Mouse (Mus musculus): ENCODE results near the gene Zbtb34. TPM values are rescaled to one million over a fixed set of nuclear protein-coding genes. Genes with fewer than 3 reads are reported as not detected.

Zbtb34 gene
- total RNA-seq, 2 experiments from 2014 or later: 2.2 to 10.6 TPM

DNA sequence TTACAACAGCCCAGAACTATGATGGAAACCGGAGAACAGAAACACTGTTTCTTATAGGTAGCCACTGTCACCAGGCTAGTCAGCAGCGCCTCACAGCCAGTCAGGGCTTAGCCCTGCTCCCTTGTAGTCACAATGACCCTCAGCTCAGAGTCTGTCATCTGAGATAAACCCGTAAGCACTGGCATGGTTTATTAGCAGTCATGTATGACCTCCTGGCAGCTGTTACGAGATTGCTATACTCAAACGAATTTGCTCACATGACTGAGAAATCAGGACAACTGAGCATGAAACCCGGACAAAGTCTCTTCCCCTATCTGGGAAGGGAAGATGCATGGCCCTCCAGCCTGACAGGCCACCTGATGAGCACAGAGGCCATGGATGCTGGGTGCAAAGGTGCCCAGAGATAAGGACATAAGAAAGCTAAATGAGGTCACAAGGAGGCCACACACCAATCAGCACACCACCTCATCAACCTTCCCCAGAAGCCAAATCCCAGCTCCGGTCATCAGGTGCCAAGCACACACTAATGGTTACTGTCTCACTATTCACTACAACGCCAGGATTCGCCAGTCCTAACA, 69.9 kb downstream of the Zbtb34 start:
- no peak for ATAC-seq (replicated peaks; ENCODE audit: low FRiP score, poor library complexity, severe bottlenecking)

DNA sequence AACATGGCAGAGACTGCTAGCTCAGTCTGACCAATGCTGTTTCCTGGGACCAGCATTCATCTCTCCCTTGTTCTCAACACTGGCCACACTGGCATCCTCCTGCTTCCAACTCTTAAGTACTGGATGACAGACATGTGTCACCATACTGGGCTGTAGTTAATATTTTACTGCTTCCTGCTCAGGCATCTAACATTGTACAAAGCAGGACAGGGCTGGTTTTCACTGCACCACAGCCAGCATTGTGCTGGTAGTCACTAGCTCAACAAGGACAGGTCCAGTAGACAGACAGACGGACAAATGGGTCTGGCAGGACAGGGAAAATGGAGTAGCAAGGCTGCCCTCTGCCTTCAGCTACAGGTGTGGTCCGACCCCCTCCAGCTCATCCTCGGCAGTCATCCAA, 70.6 kb downstream of the Zbtb34 start:
- ATAC-seq (replicated peaks; ENCODE audit: low FRiP score, poor library complexity, severe bottlenecking): no peak

DNA sequence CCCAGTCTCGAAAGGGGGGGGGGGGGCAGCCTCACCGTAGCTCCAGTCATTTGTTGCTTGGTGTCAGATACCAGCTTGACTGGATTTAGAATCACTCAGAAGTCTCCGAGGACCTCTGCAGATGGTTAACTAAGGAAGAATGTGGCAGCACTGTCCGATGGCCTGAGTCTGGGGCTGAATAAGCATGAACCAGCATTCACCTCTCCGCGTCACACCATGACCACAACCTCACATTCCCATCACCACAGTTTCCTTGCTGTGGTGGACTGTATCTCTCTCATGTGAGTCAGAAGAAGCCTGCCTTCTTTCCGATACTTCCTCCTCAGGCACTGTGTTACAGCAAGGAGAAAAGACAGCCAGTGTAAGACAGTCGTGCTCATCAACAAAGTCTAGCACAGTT, 71.9 kb downstream of the Zbtb34 start:
- no peak for ATAC-seq (replicated peaks; ENCODE audit: low FRiP score, poor library complexity, severe bottlenecking)

DNA sequence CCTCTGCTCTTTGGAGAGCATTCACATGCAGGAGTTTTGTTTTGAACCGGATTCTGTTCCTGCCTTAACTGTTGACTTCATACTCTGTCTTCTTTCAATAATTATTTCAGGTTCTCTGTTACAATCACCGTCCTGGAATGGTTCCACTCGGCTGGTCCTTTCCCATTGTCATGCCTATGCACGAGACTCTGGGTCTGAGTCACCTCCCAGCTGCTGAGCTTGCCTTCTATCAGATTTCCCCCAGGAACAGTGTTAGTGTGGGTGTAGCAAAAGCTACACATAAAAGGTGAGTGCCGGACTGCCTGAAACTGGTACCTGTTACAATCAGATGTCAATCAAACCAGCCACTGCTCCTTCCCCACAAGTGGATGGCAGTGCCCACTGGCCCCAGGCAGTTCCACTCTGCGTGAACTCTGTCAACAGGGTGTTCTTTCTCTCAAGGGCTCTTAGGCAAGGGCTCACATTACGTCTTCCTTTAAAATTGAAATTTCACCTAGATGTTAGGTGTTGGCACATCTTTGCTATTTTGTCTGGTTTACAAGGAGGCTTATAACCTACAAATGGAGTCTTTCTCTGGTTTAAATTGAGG, 73.8 kb downstream of the Zbtb34 start:
- ATAC-seq (replicated peaks; ENCODE audit: low FRiP score, poor library complexity, severe bottlenecking): no peak

Other genes with a start within 250 kb of the Zbtb34 start
- gene Angptl2, start 215.3 kb downstream of the Zbtb34 start, total RNA-seq (2015; ENCODE audit: low replicate concordance): 1.0 TPM in 1 of 2 replicates, not detected in the other
- 0.70 TPM in 1 of 2 replicates, not detected in the other for gene Angptl2, start 215.3 kb downstream of the Zbtb34 start, total RNA-seq (2017; ENCODE audit: low replicate concordance)
- gene Ralgps1, start 59.8 kb downstream of the Zbtb34 start, total RNA-seq (2015; ENCODE audit: low replicate concordance): 0.58 and 0.63 TPM in 2 replicates
- gene Ralgps1, start 59.8 kb downstream of the Zbtb34 start, total RNA-seq (2017; ENCODE audit: low replicate concordance): 0.60 and 1.3 TPM in 2 replicates
- gene Zbtb43, start 37.2 kb upstream of the Zbtb34 start, total RNA-seq (2015; ENCODE audit: low replicate concordance): 3.6 and 4.8 TPM in 2 replicates
- gene Zbtb43, start 37.2 kb upstream of the Zbtb34 start, total RNA-seq (2017; ENCODE audit: low replicate concordance): 7.8 and 10.2 TPM in 2 replicates
- not detected in 2 replicates for gene Lmx1b, start 209.2 kb upstream of the Zbtb34 start, total RNA-seq (2015; ENCODE audit: low replicate concordance)
- gene Lmx1b, start 209.2 kb upstream of the Zbtb34 start, total RNA-seq (2017; ENCODE audit: low replicate concordance): not detected in 2 replicates

Data from erythroblast, adult 5-6 weeks (primary cell).